Mouse (Mus musculus): ENCODE measurements at regions not wholly inside any gene's neighbourhood (a gene's known extent, or its start where the extent isn't known, plus 50 kb on each side); places are given as distances from the start of the nearest gene placed in this dataset.

GRCm38 (mm10) chr10:6647576-6647975 lies 110.7 kb upstream of the Oprm1 start:
- Histone ChIP-seq H3K9ac (replicated peaks) (no peak overlapping the region), H3K36me3 (no peaks in the 10 kb centered on the region), H3K27ac (replicated peaks) (no peak overlapping the region), H3K4me2 (replicated peaks) (no peak overlapping the region), H3K9me3 (no peaks in the 10 kb centered on the region), H3K4me3 (no peak overlapping the region), H3K4me1 (no peaks in the 10 kb centered on the region), H3K27me3 (no peaks in the 10 kb centered on the region)
- no peak for ATAC-seq (replicated peaks)
- 37% methylated on average over 1 of the region's 1 CpGs for WGBS

DNA sequence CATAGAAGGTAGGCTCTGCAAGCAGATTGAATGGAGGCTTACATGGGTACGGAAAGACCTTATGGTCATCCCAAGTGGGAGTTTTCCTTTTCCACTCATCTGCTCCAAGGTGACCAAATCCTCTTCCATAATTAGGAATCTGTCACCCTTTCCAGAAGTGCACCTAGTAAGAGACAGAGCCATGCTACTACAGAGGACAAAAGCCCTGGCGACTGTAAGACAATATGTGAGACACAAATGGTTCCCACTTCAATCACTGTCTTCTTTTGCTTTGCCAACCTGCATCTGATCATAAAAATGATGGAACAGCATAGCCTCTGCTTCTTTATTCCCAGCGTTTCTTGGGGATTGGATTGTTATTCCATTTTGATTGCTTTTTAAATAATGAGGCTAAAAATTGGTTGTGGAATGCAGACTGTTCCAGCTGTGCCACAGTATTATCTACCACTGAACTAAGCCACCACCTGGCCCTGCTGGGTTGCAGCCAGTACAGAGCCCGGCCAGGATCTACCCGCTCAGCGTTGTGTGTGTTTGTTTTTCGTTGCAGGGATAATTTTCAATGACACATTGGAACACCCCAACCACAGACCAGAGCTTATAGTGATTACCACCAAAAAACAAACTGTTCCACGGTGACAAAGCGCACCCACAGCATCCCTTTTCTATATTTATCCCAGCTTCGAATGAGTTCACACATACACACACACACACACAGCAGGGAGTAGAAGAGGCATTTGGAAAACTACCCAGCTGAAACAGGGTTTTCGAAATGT lies 72.8 kb upstream of the Oprm1 start:
- Histone ChIP-seq H3K36me3 (no peaks in the 10 kb centered on the region), H3K4me3 (no peak overlapping the region), H3K9ac (replicated peaks) (no peak overlapping the region), H3K4me1 (no peaks in the 10 kb centered on the region), H3K4me2 (replicated peaks) (no peak overlapping the region), H3K27ac (replicated peaks) (no peak overlapping the region), H3K9me3 (no peaks in the 10 kb centered on the region), H3K27me3 (no peaks in the 10 kb centered on the region)
- WGBS = 68% methylated on average over 11 of the region's 11 CpGs
- 0 out of 2 replicates have a peak, but pooled peaks have one; percentile 32 for ATAC-seq (replicated peaks)

GRCm38 (mm10) chr10:6686081-6686474 lies 72.2 kb upstream of the Oprm1 start:
- Histone ChIP-seq H3K27me3 (no peaks in the 10 kb centered on the region), H3K9ac (replicated peaks) (no peak overlapping the region), H3K4me3 (no peak overlapping the region), H3K9me3 (no peaks in the 10 kb centered on the region), H3K4me2 (replicated peaks) (no peak overlapping the region), H3K36me3 (no peaks in the 10 kb centered on the region), H3K4me1 (no peaks in the 10 kb centered on the region), H3K27ac (replicated peaks) (no peak overlapping the region)
- ATAC-seq (replicated peaks) = no peak
- WGBS = 64% methylated on average over 1 of the region's 1 CpGs
